Mouse (Mus musculus) ES-Bruce4 (cell line): ENCODE measurements around the gene Trim65.

Source experiments
- EP300 ChIP-seq: IDR thresholded peaks from 2 replicates; pipeline ENCODE4 v1.6.1; 2011; ENCODE audit warnings: low read depth, low read length; ENCODE audit not compliant: insufficient read depth
- POLR2A ChIP-seq: IDR thresholded peaks from one replicate; pipeline ENCODE4 v1.8.1; 2011; ENCODE audit warnings: low read length; ENCODE audit not compliant: insufficient read depth

GRCm38 (mm10) chr11:116093771-116094565 lies 37.0 kb downstream of the Trim65 start:
- TF ChIP-seq POLR2A (no peak), EP300 (no peak)
